Mouse (Mus musculus): ENCODE measurements around the gene Tnfaip1. TPM values are rescaled to one million over a fixed set of nuclear protein-coding genes. Genes with fewer than 3 reads are reported as not detected.
"Not testable (repeated sequence)": the region's sequence is repeated elsewhere in the genome, so short reads cannot be mapped to it uniquely, and the experiment has no call there.

The Tnfaip1 gene
- polyA plus RNA-seq, 1 experiment, result 38.2 TPM

DNA sequence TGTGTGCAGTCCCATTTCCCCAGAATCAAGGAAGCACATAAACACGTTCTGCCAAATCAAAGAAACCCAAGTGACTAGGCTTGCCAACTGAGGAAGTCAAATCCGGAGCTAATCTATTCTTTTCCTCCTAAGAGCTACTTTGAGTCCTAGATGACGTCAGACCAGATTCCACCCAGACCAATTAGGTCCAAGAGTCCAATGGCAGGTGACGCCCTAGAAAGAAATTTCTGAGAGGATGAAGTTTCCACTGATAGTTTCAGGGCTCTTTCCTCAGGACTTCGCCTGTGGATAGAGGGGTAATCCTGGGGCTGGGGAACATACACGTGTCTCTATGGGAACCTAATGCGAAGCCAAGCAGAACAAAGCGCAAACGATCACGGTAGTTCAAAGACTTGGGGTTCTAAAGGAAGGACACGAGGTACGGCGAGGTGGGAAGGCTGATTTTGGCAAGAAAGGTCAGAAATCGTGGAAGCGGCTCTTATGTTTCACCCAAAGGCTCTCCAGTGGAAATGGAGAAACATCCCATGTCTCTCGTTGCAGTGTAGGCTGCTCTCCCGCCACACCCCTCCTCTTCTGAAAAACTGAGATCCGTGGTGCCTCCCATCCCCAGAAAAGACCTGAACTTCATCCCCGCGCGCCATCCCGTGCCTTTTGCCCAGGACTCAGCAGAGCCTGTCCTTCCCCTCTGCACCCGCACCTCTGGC, 604 bp downstream of the Tnfaip1 start:
- H3K4me3 ChIP-seq (ENCODE audit: low read depth, low read length), result peak overlapping the region; percentile 91
- H3K27me3 ChIP-seq (ENCODE audit: control insufficient read depth, insufficient read depth, low read length, poor library complexity, severe bottlenecking), result no peaks in the 10 kb centered on the region
- peak overlapping the region; percentile 58 for H3K9ac ChIP-seq (ENCODE audit: low read depth, poor library complexity, severe bottlenecking)
- TF ChIP-seq POLR2A (IDR thresholded peaks at IDR 0.05; ENCODE audit: insufficient read depth, low read length) (no peak), EP300 (IDR thresholded peaks at IDR 0.05; ENCODE audit: insufficient read depth, low read depth, low read length) (no peak), CTCF (IDR thresholded peaks at IDR 0.05; ENCODE audit: low read depth, low read length) (no peak)
- no peaks in the 10 kb centered on the region for H3K9me3 ChIP-seq (replicated peaks; ENCODE audit: control insufficient read depth, insufficient read depth, low read length, poor library complexity, severe bottlenecking)
- H3K36me3 ChIP-seq (ENCODE audit: control insufficient read depth, insufficient read depth, low read length, poor library complexity, severe bottlenecking), result peaks cover 11% of the 10 kb centered on the region; the same call in 1 of the 2 replicates
- H3K4me1 ChIP-seq (ENCODE audit: control insufficient read depth, insufficient read depth, low read length), result peaks cover 3% of the 10 kb centered on the region
- H3K27ac ChIP-seq (ENCODE audit: insufficient read depth, low read length), result peak overlapping the region; percentile 42

GRCm38 (mm10) chr11:78534516-78534915, 1.6 kb downstream of the Tnfaip1 start:
- H3K27ac ChIP-seq (ENCODE audit: insufficient read depth, low read length), result no peak overlapping the region
- 0 out of 2 replicates have a peak, but pooled peaks cover 6% of the 10 kb centered on the region for H3K36me3 ChIP-seq (ENCODE audit: control insufficient read depth, insufficient read depth, low read length, poor library complexity, severe bottlenecking)
- no peak overlapping the region for H3K4me3 ChIP-seq (ENCODE audit: low read depth, low read length)
- peaks cover 3% of the 10 kb centered on the region for H3K4me1 ChIP-seq (ENCODE audit: control insufficient read depth, insufficient read depth, low read length)
- no peaks in the 10 kb centered on the region for H3K9me3 ChIP-seq (replicated peaks; ENCODE audit: control insufficient read depth, insufficient read depth, low read length, poor library complexity, severe bottlenecking)
- peak overlapping the region; percentile 58 for H3K9ac ChIP-seq (ENCODE audit: low read depth, poor library complexity, severe bottlenecking)
- H3K27me3 ChIP-seq (ENCODE audit: control insufficient read depth, insufficient read depth, low read length, poor library complexity, severe bottlenecking), result no peaks in the 10 kb centered on the region
- TF ChIP-seq EP300 (IDR thresholded peaks at IDR 0.05; ENCODE audit: insufficient read depth, low read depth, low read length) (no peak), POLR2A (IDR thresholded peaks at IDR 0.05; ENCODE audit: insufficient read depth, low read length) (no peak), CTCF (IDR thresholded peaks at IDR 0.05; ENCODE audit: low read depth, low read length) (no peak)

DNA sequence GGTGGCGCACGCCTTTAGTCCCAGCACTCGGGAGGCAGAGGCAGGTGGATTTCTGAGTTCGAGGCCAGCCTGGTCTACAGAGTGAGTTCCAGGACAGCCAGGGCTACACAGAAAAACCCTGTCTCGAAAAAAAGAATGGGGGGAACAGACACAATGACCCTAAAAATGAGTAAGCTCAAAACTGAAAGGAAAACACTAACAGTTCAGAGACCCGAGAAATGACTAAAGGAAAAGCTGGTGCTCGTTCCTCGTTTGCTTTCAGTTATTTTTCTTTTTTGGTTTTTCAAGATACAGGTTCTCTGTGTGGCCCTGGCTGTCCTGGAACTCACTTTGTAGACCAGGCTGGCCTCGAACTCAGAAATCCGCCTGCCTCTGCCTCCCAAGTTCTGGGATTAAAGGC, 4.6 kb downstream of the Tnfaip1 start:
- H3K9ac ChIP-seq (ENCODE audit: low read depth, poor library complexity, severe bottlenecking); H3K27me3 ChIP-seq (ENCODE audit: control insufficient read depth, insufficient read depth, low read length, poor library complexity, severe bottlenecking); H3K9me3 ChIP-seq (replicated peaks; ENCODE audit: control insufficient read depth, insufficient read depth, low read length, poor library complexity, severe bottlenecking); H3K27ac ChIP-seq (ENCODE audit: insufficient read depth, low read length); H3K4me3 ChIP-seq (ENCODE audit: low read depth, low read length); H3K4me1 ChIP-seq (ENCODE audit: control insufficient read depth, insufficient read depth, low read length): not testable (repeated sequence)
- H3K36me3 ChIP-seq (ENCODE audit: control insufficient read depth, insufficient read depth, low read length, poor library complexity, severe bottlenecking), result peaks cover 24% of the 10 kb centered on the region

DNA sequence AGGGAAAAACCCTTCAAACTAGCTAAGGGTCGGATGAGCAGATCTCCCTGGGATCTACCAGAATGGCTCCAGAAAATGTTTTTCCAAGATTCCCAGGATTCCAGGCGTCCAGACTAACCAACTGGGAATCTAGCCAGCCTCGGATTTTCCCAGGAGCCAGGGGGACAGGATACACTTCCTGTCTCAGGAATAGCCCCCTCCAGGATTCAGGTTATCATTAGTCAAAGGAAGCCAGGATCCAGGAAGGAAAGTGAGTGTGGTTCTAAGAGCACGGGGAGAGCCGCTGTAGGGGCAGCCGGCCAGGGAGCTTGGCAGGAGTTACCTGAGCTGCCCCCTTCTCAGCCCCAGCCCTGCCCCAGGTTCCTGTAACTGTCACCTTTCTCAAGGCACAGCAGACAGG, 5.1 kb downstream of the Tnfaip1 start:
- Histone ChIP-seq H3K4me3 (ENCODE audit: low read depth, low read length) (no peak overlapping the region), H3K9me3 (replicated peaks; ENCODE audit: control insufficient read depth, insufficient read depth, low read length, poor library complexity, severe bottlenecking) (no peaks in the 10 kb centered on the region), H3K27me3 (ENCODE audit: control insufficient read depth, insufficient read depth, low read length, poor library complexity, severe bottlenecking) (no peaks in the 10 kb centered on the region), H3K27ac (ENCODE audit: insufficient read depth, low read length) (no peak overlapping the region), H3K36me3 (ENCODE audit: control insufficient read depth, insufficient read depth, low read length, poor library complexity, severe bottlenecking) (peaks cover 25% of the 10 kb centered on the region), H3K4me1 (ENCODE audit: control insufficient read depth, insufficient read depth, low read length) (no peaks in the 10 kb centered on the region), H3K9ac (ENCODE audit: low read depth, poor library complexity, severe bottlenecking) (no peak overlapping the region)
- TF ChIP-seq EP300 (IDR thresholded peaks at IDR 0.05; ENCODE audit: insufficient read depth, low read depth, low read length) (no peak), CTCF (IDR thresholded peaks at IDR 0.05; ENCODE audit: low read depth, low read length) (no peak), POLR2A (IDR thresholded peaks at IDR 0.05; ENCODE audit: insufficient read depth, low read length) (no peak)

DNA sequence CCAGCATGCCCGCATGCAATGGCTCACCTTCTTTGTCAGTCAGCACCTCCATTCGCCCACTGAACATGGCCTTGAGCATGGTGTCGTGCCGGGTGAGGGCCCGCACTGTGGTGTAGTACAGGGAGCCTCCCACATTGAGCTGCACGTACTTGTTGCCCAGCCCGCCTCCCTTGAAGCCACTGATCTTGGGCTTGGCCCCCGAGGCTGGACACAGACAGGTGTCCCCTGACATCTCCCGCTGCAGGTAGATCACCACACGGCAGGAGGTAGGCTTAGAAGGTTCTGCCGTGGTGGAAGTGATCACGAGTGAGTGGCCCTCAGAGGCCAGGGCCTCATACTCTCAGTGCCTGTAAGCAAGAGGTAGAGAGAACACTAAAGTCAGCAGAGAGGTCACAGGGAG, 6.1 kb downstream of the Tnfaip1 start:
- TF ChIP-seq CTCF (IDR thresholded peaks at IDR 0.05; ENCODE audit: low read depth, low read length) (no peak), EP300 (IDR thresholded peaks at IDR 0.05; ENCODE audit: insufficient read depth, low read depth, low read length) (no peak), POLR2A (IDR thresholded peaks at IDR 0.05; ENCODE audit: insufficient read depth, low read length) (no peak)
- peaks cover 32% of the 10 kb centered on the region for H3K36me3 ChIP-seq (ENCODE audit: control insufficient read depth, insufficient read depth, low read length, poor library complexity, severe bottlenecking)
- no peak overlapping the region for H3K27ac ChIP-seq (ENCODE audit: insufficient read depth, low read length)

DNA sequence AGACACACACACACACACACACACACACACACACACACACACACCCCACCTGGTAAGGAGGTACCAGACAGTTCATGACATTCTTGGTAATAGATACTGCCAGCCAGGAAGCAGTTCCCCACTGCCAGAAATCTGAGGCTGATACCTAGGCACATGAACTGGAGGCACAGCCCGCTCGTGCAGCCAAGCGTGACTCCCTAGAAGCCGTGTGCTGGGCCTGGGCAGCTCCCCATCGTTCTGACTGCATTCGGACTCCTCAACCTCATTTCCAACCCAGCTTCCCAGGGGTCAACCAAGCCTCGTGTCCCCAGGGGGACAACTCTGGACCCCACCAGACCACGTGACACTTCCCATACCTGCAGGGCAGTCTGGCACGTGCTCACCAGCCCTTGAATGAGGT, 7.4 kb downstream of the Tnfaip1 start:
- H3K9me3 ChIP-seq (replicated peaks; ENCODE audit: control insufficient read depth, insufficient read depth, low read length, poor library complexity, severe bottlenecking), result no peaks in the 10 kb centered on the region
- H3K36me3 ChIP-seq (ENCODE audit: control insufficient read depth, insufficient read depth, low read length, poor library complexity, severe bottlenecking), result peaks cover 45% of the 10 kb centered on the region
- H3K4me1 ChIP-seq (ENCODE audit: control insufficient read depth, insufficient read depth, low read length), result no peaks in the 10 kb centered on the region
- no peak for TF ChIP-seq POLR2A (IDR thresholded peaks at IDR 0.05; ENCODE audit: insufficient read depth, low read length)
- TF ChIP-seq EP300 (IDR thresholded peaks at IDR 0.05; ENCODE audit: insufficient read depth, low read depth, low read length), result no peak
- no peaks in the 10 kb centered on the region for H3K27me3 ChIP-seq (ENCODE audit: control insufficient read depth, insufficient read depth, low read length, poor library complexity, severe bottlenecking)
- H3K4me3 ChIP-seq (ENCODE audit: low read depth, low read length), result no peak overlapping the region
- H3K27ac ChIP-seq (ENCODE audit: insufficient read depth, low read length), result no peak overlapping the region
- H3K9ac ChIP-seq (ENCODE audit: low read depth, poor library complexity, severe bottlenecking), result no peak overlapping the region

More for the DNA sequence above, 6.1 kb downstream of the Tnfaip1 start:
- H3K9me3 ChIP-seq (replicated peaks; ENCODE audit: control insufficient read depth, insufficient read depth, low read length, poor library complexity, severe bottlenecking), result no peaks in the 10 kb centered on the region
- no peaks in the 10 kb centered on the region for H3K4me1 ChIP-seq (ENCODE audit: control insufficient read depth, insufficient read depth, low read length)
- no peak overlapping the region for H3K4me3 ChIP-seq (ENCODE audit: low read depth, low read length)
- H3K9ac ChIP-seq (ENCODE audit: low read depth, poor library complexity, severe bottlenecking), result no peak overlapping the region
- no peaks in the 10 kb centered on the region for H3K27me3 ChIP-seq (ENCODE audit: control insufficient read depth, insufficient read depth, low read length, poor library complexity, severe bottlenecking)

All from ES-Bruce4 (cell line).